Mouse (Mus musculus) liver, embryonic 16.5 days (tissue): ENCODE results near the gene Arf3. TPM values are rescaled to one million over a fixed set of nuclear protein-coding genes. Genes with fewer than 3 reads are reported as not detected.

Source experiments
- ATAC-seq: fragments of 200-750 bp; cut with Nextera tagmentation; 2 replicates; pipeline ENCODE4 v1.8.0; 2017; ENCODE audit warnings: low read depth, mild to moderate bottlenecking, moderate number of reproducible peaks, moderate library complexity
- H3K27ac ChIP-seq: fragments of 300-500 bp; sonication (generic); 2 replicates; pipeline ENCODE4 v1.5.1; 2014; ENCODE audit warnings: mild to moderate bottlenecking, low read length
- H3K27me3 ChIP-seq: fragments of 300-500 bp; sonication (generic); 2 replicates; pipeline ENCODE4 v1.6.1; 2014; ENCODE audit warnings: low read depth, low read length, mixed read lengths; ENCODE audit not compliant: control insufficient read depth, insufficient read depth
- H3K36me3 ChIP-seq: fragments of 300-500 bp; sonication (generic); 2 replicates; pipeline ENCODE4 v1.6.1; 2014; ENCODE audit warnings: mild to moderate bottlenecking; ENCODE audit not compliant: control insufficient read depth, insufficient read depth
- H3K4me1 ChIP-seq: fragments of 300-500 bp; sonication (generic); 2 replicates; pipeline ENCODE4 v1.6.1; 2014; ENCODE audit warnings: low read depth, low read length, mixed read lengths; ENCODE audit not compliant: control insufficient read depth
- H3K4me2 ChIP-seq: fragments of 300-500 bp; sonication (generic); 2 replicates; pipeline ENCODE4 v1.6.1; 2014; ENCODE audit warnings: low read depth, low read length, mixed read lengths
- H3K4me3 ChIP-seq: fragments of 300-500 bp; sonication (generic); 2 replicates; pipeline ENCODE4 v1.5.1; 2014; ENCODE audit warnings: low read depth, mild to moderate bottlenecking, low read length
- H3K9ac ChIP-seq: fragments of 300-500 bp; sonication (generic); 2 replicates; pipeline ENCODE4 v1.6.1; 2014; ENCODE audit warnings: low read depth, low read length
- H3K9me3 ChIP-seq: fragments of 300-500 bp; sonication (generic); replicated peaks from 2 replicates; pipeline ENCODE4 v1.6.1; 2016; ENCODE audit warnings: low read length; ENCODE audit not compliant: control insufficient read depth
- WGBS: fragments of 180-500 bp; shearing (Covaris S2); extraction: QIAGEN DNeasy Blood & Tissue Kit; methylation state at CpG from one replicate; pipeline ENCODE4 v1.1.7; 2014; ENCODE audit not compliant: insufficient replicate concordance; 5-methylcytosine and 5-hydroxymethylcytosine counted together
- polyA plus RNA-seq: library from polyadenylated mRNA; unstranded; fragments of >200 nt; fragmentation: Nextera tagmentation; extraction: Ambion mirVana; gene quantifications from 2 replicates; pipeline ENCODE4 v1.2.1, GENCODE M21; 2015

Gene Arf3
- polyA plus RNA-seq, 1 experiment from 2014 or later, result 12.0 TPM

DNA sequence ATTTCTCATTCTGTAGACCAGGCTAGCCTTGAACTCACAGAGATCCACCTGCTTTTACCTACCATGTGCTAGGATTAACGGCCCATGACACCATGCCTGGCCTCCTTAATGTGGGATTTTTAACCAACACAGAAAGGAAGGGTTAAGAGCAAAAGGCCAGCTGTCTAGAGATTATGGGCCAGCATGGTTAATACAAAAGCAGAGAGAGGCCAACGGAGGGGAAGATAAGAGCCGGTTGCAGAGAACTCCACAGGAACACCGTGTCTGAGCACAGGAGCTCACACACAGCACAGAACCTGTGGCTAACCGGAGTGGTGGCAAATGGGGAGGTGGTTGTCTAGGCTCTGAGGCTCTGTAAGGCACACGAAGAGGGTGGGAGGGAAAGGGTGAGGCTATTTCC lies 29.6 kb downstream of the Arf3 start:
- Histone ChIP-seq H3K9me3 (no peaks in the 10 kb centered on the region), H3K36me3 (no peaks in the 10 kb centered on the region), H3K27ac (peak overlapping the region; percentile 60), H3K4me2 (no peak overlapping the region), H3K4me1 (peaks cover 20% of the 10 kb centered on the region), H3K4me3 (no peak overlapping the region), H3K27me3 (peaks cover 9% of the 10 kb centered on the region; the same call in 1 of the 2 replicates), H3K9ac (no peak overlapping the region)
- ATAC-seq, result peak; percentile 55
- 18% methylated on average over 6 of the region's 6 CpGs for WGBS

DNA sequence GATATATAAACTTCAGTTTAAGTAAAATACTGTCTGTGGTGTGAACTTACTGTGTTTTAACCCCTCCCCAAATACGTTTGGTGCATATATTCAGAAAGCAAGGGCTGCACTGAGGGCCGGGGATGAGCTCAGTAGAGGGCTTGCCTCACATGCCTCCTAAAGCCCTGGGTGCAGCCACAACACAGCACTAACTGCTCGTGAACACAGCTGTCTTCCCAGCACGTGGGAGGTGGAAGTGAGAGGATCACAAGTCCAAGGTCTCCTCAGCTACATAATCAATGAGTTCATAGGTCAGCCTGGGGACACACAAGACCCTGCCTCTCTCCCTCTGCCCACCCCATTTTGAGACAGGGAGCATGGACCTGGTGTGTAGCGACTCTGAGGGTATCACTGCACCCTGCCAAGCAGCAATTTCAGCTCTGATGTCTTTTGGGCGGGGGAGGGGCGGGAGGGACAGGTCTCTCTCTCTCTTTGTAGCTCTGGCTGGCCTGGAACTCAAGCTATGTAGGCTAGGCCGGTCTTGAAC lies 30.9 kb downstream of the Arf3 start:
- peak; percentile 52 for ATAC-seq
- no peak overlapping the region for H3K4me2 ChIP-seq
- no peaks in the 10 kb centered on the region for H3K9me3 ChIP-seq
- peaks cover 12% of the 10 kb centered on the region; the same call in 1 of the 2 replicates for H3K27me3 ChIP-seq
- H3K4me3 ChIP-seq, result no peak overlapping the region
- H3K36me3 ChIP-seq, result no peaks in the 10 kb centered on the region
- no peak overlapping the region for H3K27ac ChIP-seq
- no peak overlapping the region for H3K9ac ChIP-seq
- 47% methylated on average over 8 of the region's 8 CpGs for WGBS
- peaks cover 25% of the 10 kb centered on the region for H3K4me1 ChIP-seq

GRCm38 (mm10) chr15:98730790-98731189 lies 32.2 kb downstream of the Arf3 start:
- ATAC-seq, result no peak
- WGBS, result 42% methylated on average over 6 of the region's 6 CpGs
- Histone ChIP-seq H3K27me3 (peaks cover 12% of the 10 kb centered on the region; the same call in 1 of the 2 replicates), H3K4me1 (peaks cover 25% of the 10 kb centered on the region), H3K36me3 (no peaks in the 10 kb centered on the region), H3K4me2 (no peak overlapping the region), H3K27ac (no peak overlapping the region), H3K4me3 (no peak overlapping the region), H3K9ac (no peak overlapping the region), H3K9me3 (no peaks in the 10 kb centered on the region)

DNA sequence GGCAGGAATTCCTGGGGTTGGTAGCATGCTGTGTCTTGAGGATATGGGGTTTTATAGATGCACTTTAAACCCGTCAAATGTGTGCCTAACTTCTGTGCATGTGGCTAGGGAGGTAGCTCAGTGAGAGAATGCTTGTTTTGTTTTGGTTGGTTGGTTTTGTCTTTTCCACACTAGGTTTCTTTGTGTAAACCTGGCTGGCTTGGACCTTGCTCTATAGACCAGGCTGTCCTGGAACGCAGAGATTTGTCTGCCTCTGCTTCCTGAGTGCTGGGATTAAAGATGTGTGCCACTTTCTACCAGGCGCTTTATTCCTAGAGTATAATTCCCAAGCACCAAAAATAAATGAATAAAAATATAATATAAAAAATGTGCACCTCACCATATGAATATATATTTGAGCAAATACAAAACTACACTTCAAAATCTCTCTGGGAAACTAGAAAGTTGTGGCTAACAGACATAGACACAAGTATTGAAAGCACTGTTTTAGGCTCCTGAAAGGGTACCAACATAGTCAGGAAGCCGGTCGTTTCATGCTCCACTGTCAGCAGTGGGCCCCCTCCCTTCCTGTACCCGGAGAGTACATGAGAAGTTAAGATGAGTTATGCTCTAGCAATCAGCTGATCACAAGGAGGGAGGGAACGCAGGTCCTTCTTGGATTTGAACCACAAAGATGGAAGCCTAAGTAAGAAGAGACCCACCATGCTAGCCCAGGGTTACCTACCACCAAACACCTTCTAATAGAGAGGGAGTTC lies 33.0 kb downstream of the Arf3 start:
- Histone ChIP-seq H3K9me3 (no peaks in the 10 kb centered on the region), H3K27me3 (peaks cover 12% of the 10 kb centered on the region; the same call in 1 of the 2 replicates), H3K4me3 (no peak overlapping the region), H3K36me3 (no peaks in the 10 kb centered on the region), H3K27ac (no peak overlapping the region), H3K4me1 (peaks cover 25% of the 10 kb centered on the region), H3K4me2 (no peak overlapping the region), H3K9ac (no peak overlapping the region)
- whole genome bisulfite sequencing, result 31% methylated on average over 7 of the region's 7 CpGs
- no peak for ATAC-seq

DNA sequence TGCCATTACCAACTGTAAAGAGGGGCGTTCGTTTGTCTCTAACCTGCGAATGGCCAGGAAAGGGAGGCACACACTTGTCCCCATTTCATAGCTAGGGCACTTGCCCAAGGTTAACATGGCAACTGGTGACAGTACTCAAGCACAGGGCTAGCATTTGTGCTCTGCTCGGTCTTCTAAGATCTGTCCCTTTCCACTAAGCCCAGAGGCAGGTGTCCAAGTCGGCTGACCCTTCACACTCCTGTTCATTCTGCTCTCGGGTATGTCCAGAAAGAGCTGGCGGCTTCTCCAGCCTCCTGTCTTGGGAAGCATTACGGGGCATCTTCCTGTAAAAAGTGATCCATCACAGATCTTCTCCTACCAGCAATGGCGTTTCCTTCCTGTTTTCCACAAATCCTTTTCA lies 34.6 kb downstream of the Arf3 start:
- Histone ChIP-seq H3K27ac (no peak overlapping the region), H3K4me2 (peak overlapping the region; percentile 63; the same call in 1 of the 2 replicates), H3K9me3 (no peaks in the 10 kb centered on the region), H3K4me3 (no peak overlapping the region; the same call in 1 of the 2 replicates), H3K9ac (no peak overlapping the region), H3K27me3 (peaks cover 12% of the 10 kb centered on the region; the same call in 1 of the 2 replicates), H3K4me1 (peaks cover 21% of the 10 kb centered on the region), H3K36me3 (no peaks in the 10 kb centered on the region)
- WGBS, result 20% methylated on average over 9 of the region's 9 CpGs
- no peak for ATAC-seq

GRCm38 (mm10) chr15:98727443-98728321 lies 35.3 kb downstream of the Arf3 start, which contains the start of gene Fkbp11:
Fkbp11 (minus strand) TSS chr15:98728198.
- Histone ChIP-seq H3K9ac (peak within 1 kb of the TSS; percentile 65), H3K36me3 (no peaks in the 10 kb centered on the region), H3K4me3 (peak within 1 kb of the TSS; percentile 61), H3K9me3 (no peaks in the 10 kb centered on the region), H3K4me1 (peaks cover 15% of the 10 kb centered on the region), H3K27me3 (peaks cover 12% of the 10 kb centered on the region; the same call in 1 of the 2 replicates), H3K27ac (peak within 1 kb of the TSS; percentile 58), H3K4me2 (peak within 1 kb of the TSS; percentile 63)
- WGBS, result under 1% methylated on average over 39 of the region's 39 CpGs
- peak; percentile 82 for ATAC-seq

GRCm38 (mm10) chr15:98726746-98727145 lies 36.3 kb downstream of the Arf3 start:
- Histone ChIP-seq H3K36me3 (no peaks in the 10 kb centered on the region), H3K9ac (0 out of 2 replicates have a peak overlapping the region, but pooled peaks have one; percentile 65), H3K9me3 (no peaks in the 10 kb centered on the region), H3K27me3 (peaks cover 12% of the 10 kb centered on the region; the same call in 1 of the 2 replicates), H3K4me2 (peak overlapping the region; percentile 63), H3K4me3 (peak overlapping the region; percentile 61), H3K4me1 (peaks cover 13% of the 10 kb centered on the region), H3K27ac (no peak overlapping the region)
- 49% methylated on average over 7 of the region's 7 CpGs for WGBS
- no peak for ATAC-seq

- Histone ChIP-seq H3K4me3 (no peak overlapping the region), H3K9me3 (no peaks in the 10 kb centered on the region), H3K4me1 (peaks cover 12% of the 10 kb centered on the region), H3K36me3 (no peaks in the 10 kb centered on the region), H3K27ac (no peak overlapping the region), H3K4me2 (no peak overlapping the region; the same call in 1 of the 2 replicates), H3K27me3 (peaks cover 12% of the 10 kb centered on the region; the same call in 1 of the 2 replicates), H3K9ac (no peak overlapping the region)
- 53% methylated on average over 4 of the region's 4 CpGs for WGBS
- ATAC-seq, result no peak
These were observed 36.9 kb downstream of the Arf3 start for GRCm38 (mm10) chr15:98726079-98726478.
